Mouse (Mus musculus): ENCODE results near the gene Grk3. TPM values are rescaled to one million over a fixed set of nuclear protein-coding genes. Genes with fewer than 3 reads are reported as not detected.

Gene Grk3
- polyA plus RNA-seq, 1 experiment from 2014 or later, result 8.1 TPM

DNA sequence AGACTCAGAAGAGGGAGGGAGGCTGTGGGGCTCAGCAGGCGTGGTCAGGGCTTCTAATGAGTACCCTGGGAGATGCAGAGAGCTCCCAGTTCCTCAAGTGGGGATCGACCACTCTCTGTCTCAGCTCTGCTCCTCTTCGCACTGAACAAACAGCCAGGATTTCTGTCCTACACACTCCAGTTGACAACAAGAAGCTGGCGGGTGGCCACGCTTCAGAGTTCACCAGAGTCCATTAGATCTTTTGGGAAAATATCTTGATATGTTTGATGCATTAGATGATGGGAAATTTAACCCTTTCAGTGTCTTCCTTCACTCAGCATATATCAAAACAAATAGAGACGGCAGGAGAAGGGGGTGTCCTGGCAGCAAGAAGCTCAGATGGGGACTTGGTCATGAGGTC is 53.4 kb downstream of the Grk3 start:
- WGBS, result 78% methylated on average over 6 of the region's 6 CpGs
- no peak for ATAC-seq

DNA sequence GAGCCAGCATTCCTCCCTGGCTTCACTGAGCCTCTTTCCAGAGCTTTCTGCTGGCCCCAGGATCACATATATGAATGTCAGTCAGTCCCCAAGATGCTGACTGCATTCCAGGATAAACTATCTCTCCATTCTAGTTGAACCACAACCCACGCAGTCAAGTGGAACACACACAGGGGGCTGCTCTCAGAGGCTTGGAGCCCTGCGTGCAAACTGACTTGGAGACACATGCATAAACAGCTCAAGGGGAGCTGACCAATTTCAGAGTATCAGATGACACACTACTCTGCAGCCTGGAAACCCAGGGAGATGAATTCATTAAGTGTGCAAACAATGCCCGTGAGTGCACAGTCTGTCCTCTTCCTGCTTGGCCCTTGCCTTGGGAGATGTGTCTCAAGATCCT is 54.7 kb downstream of the Grk3 start:
- Histone ChIP-seq H3K36me3 (ENCODE audit: poor library complexity, severe bottlenecking) (no peaks in the 10 kb centered on the region), H3K4me1 (peaks cover 12% of the 10 kb centered on the region; the same call in 1 of the 2 replicates), H3K27me3 (no peaks in the 10 kb centered on the region), H3K9me3 (replicated peaks) (no peaks in the 10 kb centered on the region), H3K4me3 (no peak overlapping the region), H3K9ac (no peak overlapping the region), H3K4me2 (no peak overlapping the region), H3K27ac (no peak overlapping the region)
- no peak for ATAC-seq
- WGBS, result 34% methylated on average over 3 of the region's 3 CpGs

More for the DNA sequence above, 53.4 kb downstream of the Grk3 start:
- no peak overlapping the region for H3K4me3 ChIP-seq
- no peak overlapping the region for H3K4me2 ChIP-seq
- H3K27ac ChIP-seq, result no peak overlapping the region
- no peak overlapping the region for H3K9ac ChIP-seq
- peaks cover 12% of the 10 kb centered on the region; the same call in 1 of the 2 replicates for H3K4me1 ChIP-seq
- H3K27me3 ChIP-seq, result no peaks in the 10 kb centered on the region
- H3K9me3 ChIP-seq (replicated peaks), result no peaks in the 10 kb centered on the region
- no peaks in the 10 kb centered on the region for H3K36me3 ChIP-seq (ENCODE audit: poor library complexity, severe bottlenecking)

DNA sequence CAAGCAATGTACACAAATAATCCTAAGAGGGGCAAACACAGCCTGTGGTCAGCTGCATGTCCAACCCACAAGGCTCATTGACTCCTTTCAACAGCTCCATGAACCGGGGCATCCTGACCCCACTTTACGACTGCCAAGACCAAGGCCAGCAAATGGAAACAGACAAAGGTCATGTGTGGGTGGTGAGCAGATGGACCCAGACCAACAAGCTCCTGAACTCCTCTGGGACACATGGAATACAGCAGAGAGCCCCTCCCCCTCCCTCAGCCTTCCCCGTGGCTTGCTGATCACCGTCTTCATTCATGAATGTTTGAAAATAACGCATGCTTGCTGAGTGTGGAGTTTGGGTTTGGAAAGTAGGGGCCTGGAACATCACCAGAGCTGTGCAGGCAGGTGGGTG is 57.3 kb downstream of the Grk3 start:
- no peaks in the 10 kb centered on the region for H3K36me3 ChIP-seq (ENCODE audit: poor library complexity, severe bottlenecking)
- no peak overlapping the region for H3K4me3 ChIP-seq
- no peak overlapping the region for H3K4me2 ChIP-seq
- H3K27me3 ChIP-seq, result no peaks in the 10 kb centered on the region
- H3K27ac ChIP-seq, result no peak overlapping the region
- ATAC-seq, result no peak
- no peak overlapping the region for H3K9ac ChIP-seq
- WGBS, result 86% methylated on average over 5 of the region's 5 CpGs
- no peaks in the 10 kb centered on the region for H3K9me3 ChIP-seq (replicated peaks)
- 0 out of 2 replicates have a peak, but pooled peaks cover 6% of the 10 kb centered on the region for H3K4me1 ChIP-seq

DNA sequence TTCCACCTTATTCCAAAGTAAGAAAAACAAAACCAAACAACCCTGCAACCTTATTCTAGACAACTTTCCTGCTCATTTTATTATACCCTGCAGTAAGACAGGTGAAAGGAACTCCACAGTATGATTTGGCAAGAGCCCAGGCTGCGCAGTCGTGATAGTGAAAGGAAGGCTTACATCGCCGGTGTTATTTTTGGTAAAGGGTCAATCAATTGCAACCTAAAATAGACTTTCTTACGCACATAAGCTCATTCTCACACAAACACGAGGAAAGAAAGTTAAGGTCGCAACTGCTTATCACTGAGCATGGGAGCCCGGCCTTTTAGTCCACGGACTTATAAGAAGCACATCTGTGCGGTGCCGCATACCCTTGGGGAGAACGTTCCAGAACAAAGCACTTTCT is 58.8 kb downstream of the Grk3 start:
- Histone ChIP-seq H3K36me3 (ENCODE audit: poor library complexity, severe bottlenecking) (no peaks in the 10 kb centered on the region), H3K4me3 (no peak overlapping the region), H3K27me3 (no peaks in the 10 kb centered on the region), H3K4me2 (no peak overlapping the region), H3K4me1 (no peaks in the 10 kb centered on the region), H3K27ac (no peak overlapping the region), H3K9me3 (replicated peaks) (no peaks in the 10 kb centered on the region), H3K9ac (no peak overlapping the region)
- 86% methylated on average over 12 of the region's 12 CpGs for WGBS
- ATAC-seq, result no peak

DNA sequence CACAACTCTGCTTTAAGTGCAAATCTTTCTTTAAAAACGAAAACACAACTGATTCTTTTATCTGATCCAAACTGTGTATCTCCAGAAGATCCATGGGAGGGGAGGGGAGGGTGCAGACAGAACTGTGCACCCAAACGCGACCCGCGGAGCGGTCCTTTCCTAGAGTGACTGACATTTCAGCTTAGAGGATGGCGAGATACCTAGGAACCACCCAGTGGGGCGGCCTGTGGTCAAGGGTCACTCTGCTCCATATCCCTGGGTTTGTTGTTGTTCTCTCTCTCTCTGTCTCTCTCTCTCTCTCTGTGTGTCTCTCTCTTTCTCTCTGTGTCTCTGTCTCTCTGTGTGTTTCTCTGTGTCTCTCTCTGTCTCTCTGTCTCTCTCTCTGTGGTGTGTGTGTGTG is 59.2 kb downstream of the Grk3 start:
- Histone ChIP-seq H3K4me3 (no peak overlapping the region), H3K36me3 (ENCODE audit: poor library complexity, severe bottlenecking) (no peaks in the 10 kb centered on the region), H3K4me1 (no peaks in the 10 kb centered on the region), H3K9me3 (replicated peaks) (no peaks in the 10 kb centered on the region), H3K9ac (no peak overlapping the region), H3K27ac (no peak overlapping the region), H3K4me2 (no peak overlapping the region), H3K27me3 (peaks cover 2% of the 10 kb centered on the region; the same call in 1 of the 2 replicates)
- WGBS, result 93% methylated on average over 8 of the region's 8 CpGs
- no peak for ATAC-seq

DNA sequence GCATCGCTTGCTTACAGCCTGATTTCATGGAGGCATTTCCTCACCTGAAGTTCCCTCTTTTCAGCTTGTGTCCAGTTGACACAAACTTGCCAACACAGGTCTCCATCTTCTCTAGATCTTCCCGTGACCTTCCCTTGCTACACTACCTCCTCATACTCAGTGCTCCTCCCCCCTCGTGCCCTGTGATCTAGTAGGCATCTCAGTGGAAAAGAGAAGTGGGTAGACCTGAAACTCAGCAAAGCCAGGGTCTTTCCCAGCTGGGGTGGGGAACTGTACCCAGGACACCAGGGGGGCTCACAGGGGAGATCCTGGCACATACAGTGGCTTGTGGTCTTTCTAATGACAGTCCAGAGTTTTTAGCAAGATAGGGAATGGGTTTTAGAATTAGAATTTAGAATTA is 64.7 kb downstream of the Grk3 start:
- no peak overlapping the region for H3K4me2 ChIP-seq
- H3K36me3 ChIP-seq (ENCODE audit: poor library complexity, severe bottlenecking), result no peaks in the 10 kb centered on the region
- no peak overlapping the region for H3K9ac ChIP-seq
- H3K9me3 ChIP-seq (replicated peaks), result no peaks in the 10 kb centered on the region
- peaks cover 6% of the 10 kb centered on the region; the same call in 1 of the 2 replicates for H3K27me3 ChIP-seq
- no peaks in the 10 kb centered on the region for H3K4me1 ChIP-seq
- H3K27ac ChIP-seq, result no peak overlapping the region
- no peak overlapping the region for H3K4me3 ChIP-seq
- WGBS, result 83% methylated on average over 3 of the region's 3 CpGs
- ATAC-seq, result no peak

DNA sequence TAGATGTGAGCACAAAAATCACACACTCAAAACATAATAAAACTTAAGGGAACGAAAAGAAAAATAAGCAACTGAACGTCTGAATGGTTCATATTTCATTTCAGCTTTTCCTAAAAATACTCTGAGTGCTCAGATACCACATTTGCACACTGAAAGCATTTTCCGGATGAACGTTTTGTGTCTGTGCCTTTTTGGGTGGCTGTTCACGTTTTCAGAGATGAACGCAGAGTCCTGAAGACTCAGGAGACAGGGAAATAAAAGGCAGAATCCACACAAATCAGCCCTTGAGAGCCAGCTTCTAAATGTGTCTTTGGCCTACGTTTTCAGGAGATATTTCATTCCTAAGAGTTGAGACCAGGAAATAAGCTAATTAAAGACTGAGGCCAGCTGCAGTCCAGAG is 69.7 kb downstream of the Grk3 start:
- H3K4me1 ChIP-seq, result peaks cover 17% of the 10 kb centered on the region
- H3K4me3 ChIP-seq, result no peak overlapping the region
- no peak overlapping the region for H3K4me2 ChIP-seq
- H3K27me3 ChIP-seq, result peaks cover 2% of the 10 kb centered on the region; the same call in 1 of the 2 replicates
- no peaks in the 10 kb centered on the region for H3K36me3 ChIP-seq (ENCODE audit: poor library complexity, severe bottlenecking)
- H3K27ac ChIP-seq, result no peak overlapping the region
- no peaks in the 10 kb centered on the region for H3K9me3 ChIP-seq (replicated peaks)
- no peak for ATAC-seq
- 82% methylated on average over 7 of the region's 7 CpGs for WGBS
- H3K9ac ChIP-seq, result no peak overlapping the region

DNA sequence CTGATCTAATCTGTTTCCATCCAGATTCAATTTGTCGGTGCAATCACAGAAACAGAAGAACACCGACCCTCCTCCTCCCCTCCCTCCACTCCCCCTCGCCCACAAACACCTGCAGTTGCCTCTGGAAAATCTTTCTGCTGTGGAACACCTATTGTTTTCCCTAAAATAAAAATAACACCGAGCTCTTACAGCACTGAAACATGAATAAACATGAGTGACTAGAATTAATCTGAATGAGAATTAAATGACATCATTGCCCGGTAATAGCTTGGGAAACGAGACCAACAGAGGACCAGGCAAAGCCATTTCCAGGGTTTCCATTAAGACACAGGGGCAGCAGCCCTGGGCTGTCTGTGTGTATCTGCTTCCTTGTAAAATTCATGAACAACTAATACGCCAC is 73.3 kb downstream of the Grk3 start:
- H3K27ac ChIP-seq, result peak overlapping the region; percentile 40; the same call in 1 of the 2 replicates

DNA sequence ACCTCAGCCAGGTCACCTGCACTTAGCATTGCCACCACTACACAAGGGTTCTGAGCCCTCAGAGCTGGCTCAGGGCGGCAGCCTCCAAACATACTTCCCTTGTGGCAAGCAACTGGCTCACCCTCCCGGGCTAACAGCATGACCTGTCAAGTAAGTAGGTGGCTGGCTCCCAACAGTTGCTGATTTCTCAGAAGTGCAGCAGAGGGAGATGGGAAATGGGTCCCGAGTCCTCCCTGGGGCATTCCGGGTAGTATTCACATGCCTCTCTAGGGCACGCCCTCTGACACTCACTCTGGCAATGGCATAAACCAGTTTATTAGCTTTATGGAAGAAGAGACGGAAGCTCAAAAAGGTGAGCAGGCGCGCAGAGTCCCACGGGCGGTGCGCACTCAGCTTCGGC is 74.6 kb downstream of the Grk3 start:
- no peak for ATAC-seq
- Histone ChIP-seq H3K27ac (no peak overlapping the region), H3K4me2 (no peak overlapping the region), H3K9ac (no peak overlapping the region), H3K4me3 (no peak overlapping the region), H3K36me3 (ENCODE audit: poor library complexity, severe bottlenecking) (no peaks in the 10 kb centered on the region), H3K4me1 (peaks cover 17% of the 10 kb centered on the region), H3K27me3 (no peaks in the 10 kb centered on the region), H3K9me3 (replicated peaks) (no peaks in the 10 kb centered on the region)
- WGBS, result 97% methylated on average over 12 of the region's 12 CpGs

More for the DNA sequence above, 73.3 kb downstream of the Grk3 start:
- Histone ChIP-seq H3K4me2 (no peak overlapping the region), H3K9ac (peak overlapping the region; percentile 21; the same call in 1 of the 2 replicates), H3K4me1 (peaks cover 17% of the 10 kb centered on the region), H3K4me3 (no peak overlapping the region), H3K9me3 (replicated peaks) (no peaks in the 10 kb centered on the region), H3K36me3 (ENCODE audit: poor library complexity, severe bottlenecking) (no peaks in the 10 kb centered on the region), H3K27me3 (no peaks in the 10 kb centered on the region)
- peak; percentile 82 for ATAC-seq
- WGBS, result 28% methylated on average over 7 of the region's 7 CpGs

DNA sequence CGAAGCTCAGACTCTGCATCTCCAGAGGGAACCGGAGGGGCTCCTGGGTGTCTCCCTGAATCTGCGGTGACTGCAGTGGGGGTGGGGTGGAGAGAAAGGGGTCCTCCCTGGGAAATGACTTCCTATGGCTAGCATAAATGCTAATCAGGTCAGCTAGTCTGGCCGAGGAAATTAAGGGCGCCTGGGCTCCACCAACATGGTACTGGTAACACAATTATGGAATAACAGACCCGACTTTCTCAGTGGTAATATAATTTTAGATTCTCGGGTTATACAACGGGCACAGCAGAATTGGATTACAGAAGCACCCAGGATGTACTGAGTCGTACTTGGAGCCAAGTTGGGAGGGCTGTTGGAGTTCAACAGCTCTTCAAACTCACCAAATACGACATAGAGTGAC is 79.0 kb downstream of the Grk3 start:
- Histone ChIP-seq H3K36me3 (ENCODE audit: poor library complexity, severe bottlenecking) (no peaks in the 10 kb centered on the region), H3K4me1 (peaks cover 2% of the 10 kb centered on the region; the same call in 1 of the 2 replicates), H3K4me3 (no peak overlapping the region), H3K27ac (no peak overlapping the region), H3K9ac (no peak overlapping the region), H3K27me3 (no peaks in the 10 kb centered on the region), H3K9me3 (replicated peaks) (no peaks in the 10 kb centered on the region), H3K4me2 (no peak overlapping the region)
- 85% methylated on average over 10 of the region's 10 CpGs for WGBS
- ATAC-seq, result no peak

DNA sequence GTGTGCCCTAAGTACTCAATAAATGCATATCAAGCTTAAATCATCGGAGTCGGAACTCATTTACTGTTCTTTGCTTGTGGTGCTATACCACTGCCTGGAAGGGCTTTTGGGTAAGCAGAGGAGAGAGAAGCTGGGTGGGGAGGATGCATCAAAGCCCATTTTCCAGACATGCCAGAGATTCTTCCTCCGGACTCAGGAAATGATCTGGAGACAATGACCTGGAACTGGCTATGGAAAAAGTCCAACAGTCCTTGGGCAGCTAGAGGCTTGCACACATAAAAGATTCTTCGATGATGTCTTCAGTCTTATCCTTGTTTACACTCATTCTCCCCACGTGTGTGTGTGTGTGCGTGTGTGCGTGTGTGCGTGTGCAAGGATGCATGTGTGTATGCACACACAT is 80.2 kb downstream of the Grk3 start:
- 94% methylated on average over 8 of the region's 8 CpGs for WGBS

DNA sequence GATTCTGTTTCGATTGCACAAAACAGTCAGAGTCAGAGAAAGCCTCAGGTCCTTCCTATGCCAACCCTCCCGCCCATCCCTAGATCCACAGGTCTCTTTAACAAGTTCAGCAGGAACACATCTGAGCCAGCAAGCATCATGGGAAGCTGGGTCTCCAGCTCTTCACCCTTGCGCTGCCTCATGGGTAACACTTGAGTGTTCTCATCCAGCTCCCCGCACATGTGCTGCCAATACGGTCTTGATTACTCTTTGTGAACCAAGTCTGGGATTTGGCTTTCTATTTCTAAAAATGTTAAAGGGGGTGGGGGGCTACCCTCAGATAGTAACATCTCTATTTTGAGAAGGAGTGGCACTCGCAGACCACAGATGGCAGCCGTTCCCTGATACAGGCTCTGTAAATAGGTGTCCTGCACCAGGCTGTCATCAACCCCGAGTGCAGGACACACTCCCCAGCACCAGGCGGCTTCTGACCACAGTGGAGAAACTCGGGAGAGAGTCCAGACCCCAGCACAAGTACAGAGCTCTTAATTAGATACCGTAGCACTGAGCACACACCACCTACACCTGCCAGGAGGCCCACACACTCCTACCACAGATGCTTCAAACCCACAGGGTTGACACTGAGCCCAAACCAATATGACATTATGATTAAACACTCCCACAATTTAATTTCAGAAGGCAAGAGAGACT is 82.6 kb downstream of the Grk3 start:
- no peak for ATAC-seq
- H3K4me2 ChIP-seq, result no peak overlapping the region
- no peaks in the 10 kb centered on the region for H3K9me3 ChIP-seq (replicated peaks)
- no peaks in the 10 kb centered on the region for H3K36me3 ChIP-seq (ENCODE audit: poor library complexity, severe bottlenecking)
- 80% methylated on average over 11 of the region's 11 CpGs for WGBS
- H3K9ac ChIP-seq, result no peak overlapping the region
- H3K27ac ChIP-seq, result no peak overlapping the region
- H3K4me3 ChIP-seq, result no peak overlapping the region
- H3K4me1 ChIP-seq, result no peaks in the 10 kb centered on the region
- no peaks in the 10 kb centered on the region for H3K27me3 ChIP-seq

More for the DNA sequence above, 80.2 kb downstream of the Grk3 start:
- Histone ChIP-seq H3K9ac (no peak overlapping the region), H3K4me3 (no peak overlapping the region), H3K4me2 (no peak overlapping the region), H3K4me1 (no peaks in the 10 kb centered on the region), H3K36me3 (ENCODE audit: poor library complexity, severe bottlenecking) (no peaks in the 10 kb centered on the region), H3K9me3 (replicated peaks) (no peaks in the 10 kb centered on the region), H3K27ac (no peak overlapping the region), H3K27me3 (no peaks in the 10 kb centered on the region)
- no peak for ATAC-seq

DNA sequence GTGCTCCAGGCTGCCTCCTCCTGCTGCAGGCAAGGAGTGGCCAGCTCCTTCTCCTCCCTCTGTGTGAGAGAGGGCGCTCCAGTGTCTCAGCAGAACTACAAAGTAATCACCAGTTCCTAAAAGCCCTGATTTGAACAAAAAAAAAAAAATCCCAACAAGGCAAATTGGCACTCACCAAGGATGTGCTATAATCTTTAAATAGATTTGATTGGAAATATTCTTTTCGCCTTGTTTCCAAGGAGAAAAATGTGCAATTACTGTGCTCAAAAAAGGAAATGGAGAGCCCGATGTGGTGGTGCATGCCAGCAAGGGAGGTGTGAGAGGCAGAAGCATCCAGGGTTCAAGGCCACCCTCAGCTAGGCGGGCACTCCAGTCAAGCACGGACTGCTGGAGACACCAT is 83.7 kb downstream of the Grk3 start:
- WGBS, result 79% methylated on average over 5 of the region's 5 CpGs
- no peaks in the 10 kb centered on the region for H3K9me3 ChIP-seq (replicated peaks)
- no peak for ATAC-seq
- H3K27ac ChIP-seq, result no peak overlapping the region
- no peaks in the 10 kb centered on the region for H3K36me3 ChIP-seq (ENCODE audit: poor library complexity, severe bottlenecking)
- H3K9ac ChIP-seq, result no peak overlapping the region
- H3K4me1 ChIP-seq, result 0 out of 2 replicates have a peak, but pooled peaks cover 5% of the 10 kb centered on the region
- H3K4me3 ChIP-seq, result no peak overlapping the region
- H3K4me2 ChIP-seq, result no peak overlapping the region
- no peaks in the 10 kb centered on the region for H3K27me3 ChIP-seq
